Mouse (Mus musculus) adrenal gland, postnatal 14 days (tissue): ENCODE results near the gene 2010111I01Rik. TPM values are rescaled to one million over a fixed set of nuclear protein-coding genes. Genes with fewer than 3 reads are reported as not detected.
"Not testable (repeated sequence)": the region's sequence is repeated elsewhere in the genome, so short reads cannot be mapped to it uniquely, and the experiment has no call there.

ENCODE experiments used
- DNase-seq: peaks from one replicate; pipeline ENCODE4 v3.0.0; 2021; ENCODE audit warnings: mixed read lengths
- total RNA-seq: library from RNA; stranded (reverse); gene quantifications from 2 replicates; pipeline ENCODE4 v1.2.3, GENCODE M21; 2021

Gene 2010111I01Rik
- total RNA-seq, 1 experiment from 2014 or later = 78.9 TPM

GRCm38 (mm10) chr13:62955997-62956396, 8.7 kb upstream of the 2010111I01Rik start:
- no peak for DNase-seq

GRCm38 (mm10) chr13:62956776-62957175, 7.9 kb upstream of the 2010111I01Rik start:
- no peak for DNase-seq

- DNase-seq = no peak
Measured at GRCm38 (mm10) chr13:62963358-62963757, 1.3 kb upstream of the 2010111I01Rik start.

GRCm38 (mm10) chr13:62968223-62968622, 3.5 kb downstream of the 2010111I01Rik start:
- no peak for DNase-seq

GRCm38 (mm10) chr13:62970515-62971269, 6.0 kb downstream of the 2010111I01Rik start:
- peak; percentile 16 for DNase-seq

GRCm38 (mm10) chr13:62972403-62972802, 7.7 kb downstream of the 2010111I01Rik start:
- DNase-seq = no peak

GRCm38 (mm10) chr13:62973111-62973510, 8.4 kb downstream of the 2010111I01Rik start:
- DNase-seq = no peak

GRCm38 (mm10) chr13:62978104-62978503, 13.4 kb downstream of the 2010111I01Rik start:
- DNase-seq = peak; percentile 44

- no peak for DNase-seq
Measured at GRCm38 (mm10) chr13:62978784-62979183, 14.1 kb downstream of the 2010111I01Rik start.

GRCm38 (mm10) chr13:62979215-62979614, 14.5 kb downstream of the 2010111I01Rik start:
- no peak for DNase-seq

- no peak for DNase-seq
Measured at GRCm38 (mm10) chr13:62980131-62980530, 15.4 kb downstream of the 2010111I01Rik start.

GRCm38 (mm10) chr13:62984485-62984884, 19.8 kb downstream of the 2010111I01Rik start:
- DNase-seq = no peak

- no peak for DNase-seq
Measured at GRCm38 (mm10) chr13:62989891-62990490, 25.3 kb downstream of the 2010111I01Rik start.

- no peak for DNase-seq
Measured at GRCm38 (mm10) chr13:62993543-62994477, 29.1 kb downstream of the 2010111I01Rik start.

- DNase-seq = no peak
Measured at GRCm38 (mm10) chr13:62996767-62997166, 32.1 kb downstream of the 2010111I01Rik start.

- DNase-seq = not testable (repeated sequence)
Measured at GRCm38 (mm10) chr13:63007491-63007890, 42.8 kb downstream of the 2010111I01Rik start.

GRCm38 (mm10) chr13:63010345-63011090, 45.8 kb downstream of the 2010111I01Rik start:
- DNase-seq = peak; percentile 20

GRCm38 (mm10) chr13:63014353-63014752, 49.7 kb downstream of the 2010111I01Rik start:
- no peak for DNase-seq

- DNase-seq = no peak
Measured at GRCm38 (mm10) chr13:63015362-63015761, 50.7 kb downstream of the 2010111I01Rik start.

GRCm38 (mm10) chr13:63016056-63016455, 51.4 kb downstream of the 2010111I01Rik start:
- no peak for DNase-seq
